Mouse (Mus musculus) cerebellum, adult 2 months (tissue): ENCODE measurements around the gene Fgd5.

Experiments
- CTCF ChIP-seq: fragments of 200-500 bp; IDR thresholded peaks from 2 replicates; pipeline ENCODE4 v1.5.1; 2011; ENCODE audit warnings: low read depth, mild to moderate bottlenecking, control low read depth, low read length, moderate library complexity, borderline replicate concordance; ENCODE audit not compliant: insufficient read depth
- POLR2A ChIP-seq: fragments of 200-500 bp; IDR thresholded peaks from 2 replicates; pipeline ENCODE4 v1.6.1; 2011; ENCODE audit warnings: low read length, control low read depth, borderline replicate concordance; ENCODE audit not compliant: insufficient read depth

DNA sequence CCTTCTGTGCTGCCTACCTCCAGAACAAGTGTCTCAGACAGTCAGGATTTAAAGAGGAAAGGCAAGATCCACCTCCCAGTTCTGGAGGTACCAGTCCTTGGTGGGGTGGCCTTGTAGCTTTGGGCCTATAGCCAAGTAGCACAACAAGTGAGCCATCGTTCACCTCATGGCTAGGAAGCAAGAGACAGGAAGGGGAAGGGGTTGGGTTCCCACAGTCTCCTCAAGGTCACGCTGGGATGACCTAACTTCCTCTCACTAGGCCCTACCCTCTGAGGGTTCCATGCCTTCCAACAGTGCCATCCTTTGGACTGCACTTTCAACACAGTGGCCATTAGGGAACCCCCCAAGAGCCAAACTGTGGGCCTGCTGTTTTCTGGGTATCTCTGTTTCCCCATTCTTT, 84.8 kb downstream of the Fgd5 start:
- TF ChIP-seq CTCF (no peak), POLR2A (no peak)
